Mouse (Mus musculus): Measurements from ENCODE around the gene Pik3r1.

Pik3r1 gene

DNA sequence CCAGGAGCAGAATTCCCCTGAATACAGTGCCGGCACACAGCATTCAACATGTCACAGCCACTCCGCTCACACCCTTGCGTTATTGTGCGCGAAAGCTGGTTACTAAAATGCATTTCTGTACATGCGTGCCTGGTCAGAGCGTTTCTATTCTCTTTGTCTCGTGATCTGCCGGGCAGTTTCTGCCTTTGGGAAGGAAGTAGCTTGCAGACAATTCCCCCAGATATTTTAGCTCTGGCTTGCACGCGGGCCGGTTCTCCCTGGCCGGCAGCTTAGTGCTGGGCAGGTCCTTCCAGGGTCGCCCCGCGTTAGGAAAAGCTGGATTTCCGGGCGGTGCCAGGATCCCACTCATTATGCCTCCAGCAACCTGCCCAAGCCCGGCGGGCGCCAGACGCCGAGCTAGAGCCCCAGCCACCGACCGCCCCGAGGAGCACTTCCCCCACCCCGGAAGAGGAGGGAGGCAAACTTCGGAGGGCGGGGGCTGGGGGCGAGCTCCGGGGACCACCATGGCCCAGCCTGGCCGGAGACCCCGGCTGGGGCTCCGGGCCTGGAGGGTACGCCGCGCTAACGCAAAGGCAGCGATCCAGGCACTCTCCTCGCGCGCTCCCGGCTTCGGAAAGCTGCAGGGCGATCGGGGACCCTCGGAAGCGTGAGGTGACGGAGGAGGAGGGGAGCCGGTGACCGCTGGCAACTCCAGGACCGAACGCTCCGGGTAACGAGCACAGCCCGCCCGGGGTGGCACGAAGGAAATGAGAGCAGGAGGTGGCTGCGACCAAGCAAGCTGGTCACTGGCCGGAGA lies 806 bp downstream of the Pik3r1 start:
- peak; percentile 70 for DNase-seq (ENCODE audit: low read depth)

DNA sequence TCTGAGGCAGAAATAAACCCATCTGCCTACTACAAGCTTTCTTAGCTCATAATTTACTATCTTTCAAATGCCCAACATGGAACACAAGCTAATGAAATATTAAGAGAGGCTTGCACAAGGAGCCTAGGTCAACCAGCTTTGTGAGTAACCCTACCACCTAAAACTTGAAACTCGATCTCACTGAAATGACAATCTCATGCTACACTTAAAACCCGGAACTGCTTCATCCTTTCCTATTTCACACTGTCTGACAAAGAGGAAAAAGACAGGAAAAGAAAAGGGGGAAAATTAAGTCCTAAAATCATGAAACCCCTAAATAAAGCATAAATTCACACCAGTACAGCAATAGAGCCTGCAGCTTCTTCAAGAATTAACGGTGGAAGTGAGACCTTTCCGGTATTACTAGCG lies 1.4 kb downstream of the Pik3r1 start:
- peak; percentile 54 for DNase-seq (ENCODE audit: low read depth)

DNA sequence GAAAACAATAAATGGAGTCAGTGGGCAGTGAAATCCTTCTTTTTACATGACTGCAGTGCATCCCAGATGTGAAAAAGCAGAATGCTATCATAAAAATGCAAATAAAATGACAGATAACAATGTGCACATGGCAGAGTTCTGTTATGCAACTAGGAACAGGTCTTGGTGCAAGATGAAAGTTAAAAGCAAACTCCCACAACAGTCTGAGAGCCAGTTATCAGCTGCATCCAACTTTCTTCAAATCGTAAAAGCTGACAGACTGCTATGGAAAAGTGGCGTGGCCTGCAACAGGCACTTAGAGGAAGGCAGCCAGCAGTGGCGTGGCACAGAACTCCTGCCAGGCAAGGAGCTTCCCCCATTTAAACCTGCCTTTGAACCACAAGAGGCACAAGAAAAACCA lies 2.0 kb downstream of the Pik3r1 start:
- no peak for DNase-seq (ENCODE audit: low read depth)

DNA sequence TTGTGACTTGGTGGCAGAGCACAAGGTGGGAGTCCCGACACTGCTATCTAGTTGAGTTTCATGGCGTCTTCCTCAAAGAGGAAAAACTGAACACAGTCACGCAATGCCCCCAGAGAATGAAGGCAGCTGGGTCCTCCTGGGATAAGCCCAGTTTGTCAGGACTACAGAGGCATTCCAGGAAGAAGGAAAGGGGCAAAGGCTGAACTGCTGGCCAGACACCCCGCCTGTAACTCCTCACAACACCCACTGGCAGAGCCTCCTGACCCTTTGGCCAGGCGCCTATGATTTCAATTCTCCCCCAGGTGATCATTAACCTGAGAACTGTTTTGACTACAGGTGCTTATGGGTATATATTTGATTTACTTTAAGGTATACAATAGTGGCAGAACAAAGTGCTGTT lies 3.9 kb downstream of the Pik3r1 start:
- no peak for DNase-seq (ENCODE audit: low read depth)

DNA sequence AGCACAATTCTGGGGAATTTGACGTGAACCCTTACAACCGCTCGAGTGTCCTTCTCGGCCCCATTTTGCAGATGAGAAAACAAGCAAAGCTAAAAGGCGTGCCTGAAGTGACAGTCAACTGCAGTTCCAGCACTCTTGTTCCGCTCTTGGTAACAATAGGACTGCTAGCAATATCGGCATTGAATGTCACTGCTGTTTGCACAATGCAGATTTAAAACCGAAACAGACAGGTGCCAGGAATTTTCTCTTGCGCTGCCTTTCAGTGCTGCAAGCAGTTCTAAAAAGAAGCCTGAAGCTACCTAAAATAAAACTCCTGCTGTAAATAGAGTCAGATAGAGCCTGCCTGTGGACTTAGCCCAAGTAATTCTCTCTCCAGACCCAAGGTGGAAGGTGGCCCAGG lies 4.3 kb downstream of the Pik3r1 start:
- DNase-seq (ENCODE audit: low read depth) = no peak

DNA sequence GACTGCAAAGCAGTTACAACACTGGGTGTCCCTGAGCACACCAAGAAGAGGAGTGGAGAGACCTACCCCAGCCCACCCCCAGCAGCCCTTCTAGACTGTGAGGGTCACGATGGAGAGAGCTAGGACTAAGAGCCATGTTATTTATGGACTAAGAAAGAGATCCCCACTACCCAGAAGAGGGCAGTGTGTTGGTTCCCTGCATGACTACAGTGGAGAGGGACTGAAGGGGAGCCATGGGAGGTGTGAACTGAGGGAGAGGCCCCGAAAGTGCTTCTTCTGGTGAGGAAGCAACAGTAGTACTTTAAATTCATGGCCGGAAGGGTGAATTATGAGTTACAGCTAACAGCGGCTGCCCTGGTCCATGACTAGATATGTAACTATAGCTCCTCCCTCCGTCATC lies 4.9 kb downstream of the Pik3r1 start:
- no peak for DNase-seq (ENCODE audit: low read depth)

DNA sequence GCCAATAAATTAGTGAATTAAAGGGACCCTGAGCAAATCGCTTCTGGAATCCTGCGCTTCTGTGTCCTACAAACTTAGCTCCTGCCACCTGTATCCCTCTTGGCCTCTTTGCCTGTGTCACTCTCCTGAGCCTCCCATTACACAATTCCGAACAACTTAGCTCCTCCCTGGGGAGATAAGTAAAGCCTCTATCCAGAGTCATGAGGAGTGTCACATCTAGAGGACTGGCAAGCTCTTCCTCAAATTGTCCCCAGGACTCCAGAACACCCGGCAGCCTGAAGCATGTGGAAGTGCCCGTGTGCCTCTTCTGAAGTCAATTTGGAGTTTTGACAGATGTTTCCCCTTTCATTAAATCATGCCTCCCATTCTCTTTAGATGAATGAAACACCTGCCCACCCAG lies 6.4 kb downstream of the Pik3r1 start:
- DNase-seq (ENCODE audit: low read depth) = no peak

DNA sequence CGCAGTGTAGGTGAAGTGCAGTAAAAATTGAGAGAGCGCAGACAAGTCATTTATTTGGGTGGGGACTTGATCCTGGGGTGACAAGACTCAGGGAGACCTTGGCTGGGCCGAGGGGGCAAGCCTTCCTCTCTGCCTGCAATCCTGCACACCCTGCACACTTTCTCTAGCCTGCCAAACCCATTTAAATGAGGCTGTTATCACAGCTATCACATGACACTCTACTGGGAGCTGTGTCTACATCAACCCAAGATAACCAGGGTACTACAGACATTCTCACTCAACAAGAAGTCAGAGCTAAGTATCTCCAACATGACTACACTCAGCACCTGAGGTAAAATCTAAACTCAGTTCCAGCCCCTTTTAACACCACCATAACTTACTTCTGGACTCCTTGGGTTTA lies 7.1 kb downstream of the Pik3r1 start:
- DNase-seq (ENCODE audit: low read depth) = no peak

DNA sequence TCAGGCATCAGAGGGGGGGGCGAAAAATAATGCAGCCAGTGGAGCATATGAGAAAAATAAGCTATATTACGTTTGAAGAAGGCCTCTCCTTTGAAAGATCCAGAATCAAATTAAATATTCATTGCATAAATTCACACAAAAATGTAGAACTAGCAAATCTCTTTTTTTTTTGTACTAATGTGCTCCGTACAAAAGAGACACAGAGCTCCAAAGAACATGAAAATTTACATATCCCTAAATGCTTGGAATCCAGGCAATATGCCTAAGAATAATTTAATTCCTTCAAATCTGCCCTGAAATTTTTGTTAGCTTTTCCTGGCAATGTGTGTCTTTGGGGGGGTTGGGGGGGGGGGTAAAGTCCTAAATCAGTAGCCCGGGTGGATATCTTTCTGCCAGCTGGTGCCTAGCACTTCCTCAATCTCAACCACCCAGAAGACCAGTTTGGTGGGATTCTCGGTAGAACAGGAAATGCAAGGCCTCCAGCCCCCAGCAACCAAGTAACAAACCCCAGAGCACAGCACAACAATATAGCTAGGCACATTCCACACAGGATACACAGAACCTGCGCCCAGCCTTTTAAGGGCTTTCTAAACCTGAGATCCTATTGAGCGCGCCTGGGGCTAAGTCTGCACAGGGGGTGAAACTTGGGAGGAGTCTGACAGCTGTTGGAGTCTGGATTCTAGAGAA lies 7.9 kb downstream of the Pik3r1 start:
- no peak for DNase-seq (ENCODE audit: low read depth)

DNA sequence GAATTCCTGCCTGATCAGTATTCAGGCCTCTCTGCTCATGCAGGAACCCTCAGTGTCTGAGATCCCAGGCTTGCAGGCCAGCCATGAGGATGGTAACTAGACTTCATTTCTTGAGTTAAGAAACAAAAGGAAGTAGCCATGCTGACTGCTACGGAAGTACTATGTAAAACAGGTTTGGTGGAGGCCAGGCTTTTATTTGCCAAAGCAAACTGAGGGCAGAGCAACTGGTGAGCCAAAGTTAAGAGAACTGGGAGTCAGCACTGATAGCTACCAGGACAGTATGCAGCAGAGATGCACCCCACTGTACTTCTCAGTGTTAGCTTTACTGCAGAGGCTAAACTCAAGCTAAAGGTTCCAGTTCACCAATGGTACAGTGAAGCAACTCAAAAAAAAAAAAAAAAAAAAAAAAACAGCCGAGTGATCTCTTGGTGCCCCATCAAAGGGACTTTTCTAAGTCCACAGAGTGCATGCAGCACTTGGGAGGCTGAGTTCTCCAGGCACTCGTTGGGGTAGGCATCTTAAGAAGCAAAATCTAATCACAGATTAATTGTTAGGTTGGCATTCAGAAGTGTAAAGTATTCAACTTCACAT lies 8.6 kb downstream of the Pik3r1 start:
- DNase-seq (ENCODE audit: low read depth) = peak; percentile 53

DNA sequence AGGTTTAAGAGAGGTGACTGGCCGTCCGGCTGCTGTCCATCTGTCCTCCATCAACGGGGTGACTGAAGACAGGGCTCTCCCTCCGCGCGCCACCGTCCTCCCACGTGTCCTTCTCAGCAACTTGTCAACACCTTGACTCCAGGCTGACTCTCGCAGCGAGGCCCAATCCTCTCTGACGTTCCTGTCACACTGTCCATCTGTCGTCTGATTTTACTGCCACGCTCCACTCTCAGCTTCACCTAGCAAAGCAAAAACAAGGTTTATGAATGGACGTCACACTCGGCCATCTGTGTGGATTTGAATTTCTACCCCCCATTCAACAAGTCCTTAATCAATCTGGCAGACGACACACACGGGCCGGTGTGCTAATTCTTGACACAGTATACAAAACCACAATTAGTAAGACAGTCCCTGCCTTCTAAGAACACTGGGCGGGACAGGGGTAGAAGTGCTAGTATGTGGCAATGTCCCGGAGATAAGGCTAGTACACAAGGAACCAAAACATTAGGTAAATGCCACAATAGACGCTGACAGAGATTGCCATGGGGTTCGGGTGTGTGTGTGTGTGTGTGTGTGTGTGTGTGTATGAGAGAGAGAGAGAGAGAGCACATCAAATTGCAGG lies 10.1 kb downstream of the Pik3r1 start:
- no peak for DNase-seq (ENCODE audit: low read depth)

DNA sequence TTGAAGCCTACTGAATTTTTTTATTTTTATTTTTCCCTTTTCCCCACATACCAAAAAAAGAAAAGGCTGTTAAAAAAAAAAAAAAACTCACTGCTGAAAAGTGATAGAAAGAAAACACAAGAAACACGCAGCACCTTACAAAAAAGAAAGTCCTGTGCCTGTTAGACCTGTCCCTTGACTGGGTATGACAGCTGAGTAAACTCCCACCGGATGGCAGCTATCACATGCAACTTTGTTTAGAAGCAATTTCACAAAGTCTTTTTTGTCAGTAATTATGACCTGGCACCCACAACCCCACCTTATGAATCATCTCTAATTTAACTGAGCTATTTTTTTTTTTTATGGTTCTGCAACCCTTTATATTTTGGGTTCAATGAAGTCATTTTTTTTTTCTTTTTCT lies 12.8 kb downstream of the Pik3r1 start:
- no peak for DNase-seq (ENCODE audit: low read depth)

DNA sequence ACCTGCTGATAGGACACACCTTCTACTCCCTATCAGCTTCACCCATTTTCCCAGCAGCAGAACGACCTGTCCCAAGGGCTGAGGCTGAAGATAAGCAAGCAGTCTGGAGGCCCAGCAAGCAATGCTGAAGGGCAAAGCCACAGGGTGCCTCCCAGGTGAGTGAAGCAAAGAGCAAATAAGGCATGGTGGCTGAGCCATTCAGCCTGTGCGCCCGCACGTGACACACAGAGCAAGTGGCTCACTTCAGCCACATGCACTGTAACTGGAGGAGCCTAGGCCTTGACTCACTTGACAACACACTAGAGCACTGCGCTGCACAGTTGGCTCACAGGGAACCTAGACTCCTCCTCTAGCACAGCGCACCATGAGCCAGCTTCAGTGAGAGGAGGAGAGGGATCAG lies 14.4 kb downstream of the Pik3r1 start:
- DNase-seq (ENCODE audit: low read depth) = no peak

DNA sequence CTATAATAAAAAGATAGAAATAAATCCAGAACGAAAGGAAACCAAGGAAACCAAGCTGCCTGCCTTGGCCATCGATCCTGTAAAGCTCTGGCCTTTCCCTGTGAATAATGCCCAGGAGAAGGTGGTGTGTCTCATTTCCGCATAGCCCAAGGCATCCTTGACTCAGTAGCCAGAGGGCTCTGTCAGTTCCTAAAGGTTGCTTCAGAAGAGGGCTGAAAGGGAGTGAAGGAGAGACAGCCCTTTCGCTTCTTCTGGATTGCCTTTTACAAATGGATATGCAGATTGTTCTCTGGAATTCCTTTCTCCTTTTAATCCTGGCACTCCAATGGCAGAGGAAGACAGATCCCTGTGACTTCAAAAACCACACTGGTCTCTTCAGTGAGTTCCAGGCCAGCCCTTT lies 16.2 kb downstream of the Pik3r1 start:
- no peak for DNase-seq (ENCODE audit: low read depth)

DNA sequence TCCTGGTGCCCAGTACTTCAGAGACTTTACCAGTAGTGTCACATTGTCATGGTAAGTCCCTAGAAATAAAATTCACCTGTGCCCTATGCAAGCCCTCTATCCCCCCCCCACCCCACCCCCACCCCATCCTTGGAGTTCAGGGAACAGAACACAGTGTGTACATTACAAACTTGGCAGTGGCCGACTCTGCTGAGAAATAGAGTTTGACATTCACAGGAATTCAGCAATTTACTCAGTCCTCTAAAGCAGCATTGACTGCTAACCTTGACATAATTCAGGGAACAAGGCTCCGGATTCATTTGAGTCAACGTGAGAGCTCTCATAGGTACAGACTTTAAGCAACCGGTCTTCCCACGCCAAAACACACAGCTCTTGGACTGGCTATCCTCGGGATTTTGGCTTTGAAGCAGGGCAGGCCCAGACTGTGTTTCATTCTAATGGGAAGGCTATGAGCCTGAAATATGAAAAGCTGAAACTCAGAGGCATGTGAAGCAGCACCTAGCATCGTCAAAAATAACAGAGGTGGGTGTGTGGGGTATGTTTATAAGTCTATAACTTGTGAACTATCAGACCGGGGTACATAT lies 21.9 kb downstream of the Pik3r1 start:
- no peak for DNase-seq (ENCODE audit: low read depth)

DNA sequence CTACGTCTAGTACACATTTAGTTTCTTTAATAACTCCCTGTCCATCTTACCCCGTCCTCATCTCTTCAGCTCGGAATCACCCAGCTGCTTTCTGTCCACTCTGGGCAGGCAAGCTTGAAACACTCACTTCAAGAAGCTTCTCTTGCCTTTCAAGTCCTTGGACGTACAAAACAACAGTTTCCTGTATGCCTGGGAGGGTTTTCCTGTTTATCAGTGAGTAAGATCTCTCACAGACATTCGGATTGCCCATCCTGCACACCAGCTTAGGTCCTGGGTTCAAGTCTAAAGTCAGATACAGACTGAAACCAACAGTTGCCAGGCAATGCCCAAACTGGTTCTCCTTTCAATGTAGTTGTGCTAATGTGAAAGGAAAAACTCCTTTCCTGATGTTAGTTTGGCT lies 23.1 kb downstream of the Pik3r1 start:
- DNase-seq (ENCODE audit: low read depth) = no peak

DNA sequence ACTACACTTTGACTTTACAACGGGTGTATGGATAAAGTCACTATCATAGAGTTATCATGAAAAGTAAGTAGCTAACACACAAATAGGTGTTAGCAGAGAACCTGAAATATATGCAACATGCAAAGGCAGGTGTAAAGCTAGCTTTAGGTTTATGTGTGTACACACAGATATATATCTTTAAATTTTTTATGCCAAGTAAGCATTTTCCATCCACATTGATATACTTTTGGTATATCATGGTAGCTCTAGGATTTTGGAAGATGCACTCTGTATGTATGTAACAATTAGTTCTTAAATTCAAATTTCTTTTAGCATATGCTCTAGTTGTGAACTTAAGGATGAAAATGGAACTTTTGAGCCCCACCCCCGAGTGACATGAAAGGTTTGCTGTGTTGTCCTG lies 24.0 kb downstream of the Pik3r1 start:
- DNase-seq (ENCODE audit: low read depth) = no peak

DNA sequence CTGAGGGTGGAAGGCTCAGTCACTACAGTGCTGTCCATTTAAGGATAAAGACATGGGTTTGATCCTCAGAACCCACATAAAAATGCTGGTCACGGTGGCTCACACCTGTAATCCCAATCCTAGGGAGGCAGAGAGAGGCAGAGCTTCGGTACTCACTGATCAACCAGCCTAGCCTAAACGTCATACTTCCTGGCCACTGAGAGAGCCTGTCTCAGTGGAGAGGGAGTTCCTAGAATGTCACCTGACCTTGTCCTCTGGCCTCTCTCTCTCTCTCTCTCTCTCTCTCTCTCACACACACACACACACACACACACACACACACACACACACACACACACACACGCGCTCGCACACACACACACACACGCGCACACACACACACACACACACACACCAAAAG lies 24.8 kb downstream of the Pik3r1 start:
- DNase-seq (ENCODE audit: low read depth) = no peak

DNA sequence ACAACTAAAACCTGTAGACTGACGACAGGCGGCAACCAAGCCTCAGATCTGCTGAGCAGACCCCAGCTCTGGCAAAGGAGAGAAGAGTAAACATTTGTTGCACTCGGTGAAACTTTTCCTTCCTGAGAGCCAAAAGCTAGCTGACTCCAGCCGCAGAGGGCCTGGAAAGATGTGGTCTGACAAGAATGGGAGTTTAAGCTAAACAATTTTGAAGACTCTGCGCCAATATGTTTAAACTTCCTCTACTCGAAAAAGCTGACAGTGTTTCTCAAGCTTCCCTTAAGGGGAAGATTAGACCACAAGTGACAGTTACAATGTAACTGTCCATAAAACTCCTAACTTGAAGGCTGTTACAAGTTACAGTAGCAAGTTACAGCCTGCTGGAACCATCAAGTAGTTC lies 25.4 kb downstream of the Pik3r1 start:
- DNase-seq (ENCODE audit: low read depth) = no peak

DNA sequence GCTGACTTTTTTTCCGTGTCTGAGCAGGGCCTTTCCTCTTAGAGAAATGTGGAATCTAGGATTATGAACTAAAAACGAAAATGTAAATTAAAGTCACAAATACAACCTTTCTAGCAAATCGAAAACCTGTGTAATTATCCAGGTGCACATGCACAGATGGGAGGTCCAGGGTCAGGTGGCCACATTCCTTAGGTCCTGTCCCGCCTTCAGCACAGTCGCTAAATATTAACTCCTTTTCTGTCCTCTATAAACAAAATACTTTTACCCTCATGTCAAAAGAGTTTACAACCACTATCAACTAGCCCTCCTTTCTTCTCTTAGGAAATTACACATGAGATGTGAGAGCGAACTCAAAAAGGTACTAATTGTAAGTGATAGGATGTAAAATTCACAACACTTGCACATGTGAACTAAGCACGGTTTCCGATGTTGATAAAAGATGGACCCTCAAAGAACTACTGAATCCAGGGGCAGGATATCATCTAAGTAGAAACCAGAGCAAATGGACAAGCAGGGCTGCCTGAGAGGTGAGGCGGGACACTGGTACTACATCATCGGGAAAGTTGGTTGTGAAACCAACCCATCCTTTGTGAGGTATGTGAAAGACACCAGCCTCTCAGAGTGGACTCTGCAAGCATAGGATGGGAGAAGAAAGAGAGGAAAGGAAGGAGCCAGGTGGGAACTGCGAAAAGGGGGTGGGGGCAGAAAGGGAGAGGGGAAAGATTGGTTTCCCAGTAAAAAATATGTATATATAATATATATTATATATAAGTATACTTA lies 26.3 kb downstream of the Pik3r1 start:
- DNase-seq (ENCODE audit: low read depth) = no peak

DNA sequence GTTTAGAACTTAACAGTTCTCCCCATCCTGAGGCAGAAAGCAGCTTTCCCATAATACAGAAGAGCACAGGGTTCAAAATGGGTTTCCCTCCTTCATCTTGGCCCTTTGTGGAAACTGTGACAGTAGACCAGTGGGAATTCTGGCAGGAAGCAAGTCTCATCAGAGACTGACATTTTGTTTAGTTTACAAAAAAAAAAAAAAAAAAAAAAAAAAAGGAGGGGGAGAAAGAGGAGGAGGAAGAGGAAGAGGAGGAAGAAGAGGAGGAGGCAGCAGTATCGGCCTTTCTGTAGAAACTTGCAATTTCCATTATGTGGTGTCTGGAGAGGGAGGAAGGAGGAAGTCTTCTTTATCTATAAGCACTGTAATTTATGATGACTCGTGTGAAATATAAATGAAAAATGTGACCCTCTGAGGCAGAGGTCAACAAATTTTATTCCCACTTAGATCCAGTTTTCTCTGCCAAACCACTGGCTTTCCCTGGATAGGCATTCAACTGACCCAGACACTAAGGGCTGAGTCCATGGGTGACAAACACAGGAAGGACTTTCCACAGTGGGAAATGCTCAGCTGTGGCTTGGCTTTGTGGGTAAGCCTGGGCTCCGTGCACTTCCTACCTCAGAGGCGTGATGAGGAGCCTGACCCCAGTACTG lies 28.2 kb downstream of the Pik3r1 start:
- no peak for DNase-seq (ENCODE audit: low read depth)
